In genomic region chr12:29894669-29895068, GRCm38 (mm10) we compare ENCODE assay signal across 8 mouse cellular contexts. TPM values are rescaled to one million over a fixed set of nuclear protein-coding genes. Genes with fewer than 3 reads are reported as not detected.
DNase-seq lines count a peak whose midpoint lies in the region; ATAC-seq and TF ChIP-seq lines count a peak whose summit lies in the region.

No protein-coding gene starts in this region.

- no peak overlapping the region for H3K9ac ChIP-seq in heart, adult 2 months (ENCODE audit: low read depth, low read length)
- H3K9ac ChIP-seq in midbrain, embryonic 13.5 days (replicated peaks) = no peak overlapping the region

- no peak for TF ChIP-seq EP300 in heart, adult 2 months (IDR thresholded peaks at IDR 0.05; ENCODE audit: insufficient read depth, low read depth, low read length)

- intact Hi-C loops in heart, adult 2 months (cut with DNase I) = no loop called here

- no peak overlapping the region for H3K4me2 ChIP-seq in midbrain, embryonic 13.5 days (replicated peaks)

- H3K27me3 ChIP-seq in heart, adult 2 months (ENCODE audit: control insufficient read depth, insufficient read depth, low read length) = no peaks in the 10 kb centered on the region
- no peaks in the 10 kb centered on the region for H3K27me3 ChIP-seq in midbrain, embryonic 13.5 days

- H3K9me3 ChIP-seq in midbrain, embryonic 13.5 days = no peaks in the 10 kb centered on the region

- H3K79me2 ChIP-seq in heart, adult 2 months (replicated peaks; ENCODE audit: control insufficient read depth, insufficient read depth, low read length) = no peaks in the 10 kb centered on the region

- no peak for TF ChIP-seq POLR2A in heart, adult 2 months (IDR thresholded peaks at IDR 0.05; ENCODE audit: insufficient read depth, low read depth, low read length)

- no peak overlapping the region for H3K4me3 ChIP-seq in heart, adult 2 months
- no peak overlapping the region for H3K4me3 ChIP-seq in midbrain, embryonic 13.5 days (replicated peaks)

- no peaks in the 10 kb centered on the region for H3K4me1 ChIP-seq in heart, adult 2 months (ENCODE audit: control insufficient read depth, insufficient read depth, low read length)
- no peaks in the 10 kb centered on the region for H3K4me1 ChIP-seq in midbrain, embryonic 13.5 days (replicated peaks)

- WGBS in heart, adult 2 months = 25% methylated on average over 3 of the region's 3 CpGs
- 20% methylated on average over 3 of the region's 3 CpGs for WGBS in midbrain, embryonic 13.5 days

- DNase-seq in heart, adult 2 months = no peak
- DNase-seq in heart, adult 11 months = no peak
- peak; percentile 62 to 64 for DNase-seq in right cerebral cortex, adult 2 months (ENCODE audit: low spot score in 2 of 2)
- no peak for DNase-seq in right cerebral cortex, postnatal 4 days
- peak; percentile 14 for DNase-seq in c-Kit-positive CD71-positive TER-119-positive erythroid progenitor cells, embryonic 14.5 days (ENCODE audit: low spot score)
- peak; percentile 0 for DNase-seq in induced T-regulatory cell, adult 2 months (ENCODE audit: low read depth)
- no peak for DNase-seq in spleen, adult 12 weeks (ENCODE audit: low spot score)

- peak; percentile 40; the same call in 1 of the 2 replicates for ATAC-seq in midbrain, embryonic 13.5 days

- peak; percentile 85 for TF ChIP-seq CTCF in heart, adult 2 months (IDR thresholded peaks at IDR 0.05)

- H3K27ac ChIP-seq in heart, adult 2 months = no peak overlapping the region
- H3K27ac ChIP-seq in midbrain, embryonic 13.5 days = no peak overlapping the region

- H3K36me3 ChIP-seq in heart, adult 2 months (ENCODE audit: control insufficient read depth, insufficient read depth, low read length) = no peaks in the 10 kb centered on the region
- H3K36me3 ChIP-seq in midbrain, embryonic 13.5 days = peaks cover 65% of the 10 kb centered on the region

RNA-seq across cellular contexts. Expression of gene Pxdn, which starts 42.7 kb away (rescaled TPM):
- total RNA-seq in heart, adult 2 months (2021) = 10 to 100 TPM; 28.7 to 41.0 TPM
- 69.4 and 92.3 TPM in 2 replicates for polyA plus RNA-seq in heart, adult 2 months (2012; rRNA removed)
- polyA plus RNA-seq in midbrain, embryonic 13.5 days (2015; fragmentation: Nextera tagmentation; extraction: Ambion mirVana) = 43.2 and 48.0 TPM in 2 replicates

Comparison
In these comparisons a context has a peak if more than half of its experiments do, and no peak if none do; other contexts are left out.
1. DNase-seq: peak in right cerebral cortex, adult 2 months (2 of 2), c-Kit-positive CD71-positive TER-119-positive erythroid progenitor cells, embryonic 14.5 days (single experiment) and induced T-regulatory cell, adult 2 months (single experiment); none in heart, adult 2 months (0 of 2), heart, adult 11 months (single experiment), right cerebral cortex, postnatal 4 days (single experiment) and spleen, adult 12 weeks (single experiment).